Mouse (Mus musculus): ENCODE measurements around the gene Acat1. TPM values are rescaled to one million over a fixed set of nuclear protein-coding genes. Genes with fewer than 3 reads are reported as not detected.
A peak's percentile ranks its signal among the peaks of the same experiment; 100 is the strongest.

Gene Acat1
- polyA plus RNA-seq, 1 experiment from 2014 or later = 114 TPM

DNA sequence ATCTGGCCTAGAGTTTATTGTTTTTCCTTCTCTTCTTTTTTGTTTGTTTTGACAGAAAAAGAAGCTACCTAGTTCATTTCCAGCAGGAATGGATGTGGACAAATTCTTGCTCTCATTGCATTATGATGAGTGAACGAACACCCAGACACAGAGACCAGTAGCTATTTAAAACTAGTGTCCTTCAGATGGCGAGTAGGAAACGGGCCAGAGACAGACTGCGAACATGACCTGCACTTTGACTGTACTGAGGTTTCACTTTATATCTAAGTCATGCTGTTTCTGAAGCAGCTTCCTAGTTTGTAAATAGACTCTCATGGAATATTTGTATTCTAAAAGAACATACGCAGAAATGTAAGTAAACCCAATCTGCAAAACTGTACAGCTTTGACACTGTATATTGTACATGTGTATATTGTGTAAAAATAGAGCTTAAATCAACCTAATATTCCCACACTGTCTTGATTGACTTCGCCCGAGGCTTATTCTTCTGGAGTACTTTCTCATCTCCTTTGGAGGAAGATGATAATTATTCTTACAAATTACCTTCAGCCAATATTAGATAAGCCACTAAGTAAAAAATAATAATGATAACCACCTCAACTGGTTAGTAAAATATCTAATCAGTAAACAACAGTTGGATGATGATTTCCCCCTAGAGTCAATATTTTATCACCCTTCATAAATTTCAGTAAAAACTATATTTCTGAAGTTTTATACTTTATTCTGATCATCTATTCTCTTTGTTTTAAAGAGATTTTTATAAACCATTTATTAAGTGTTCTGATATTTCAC is 37.5 kb downstream of the Acat1 start:
- ATAC-seq (ENCODE audit: insufficient number of reproducible peaks, insufficient read depth, low FRiP score, low read depth) = no peak
- Histone ChIP-seq H3K4me1 (ENCODE audit: control insufficient read depth, insufficient read depth, low read length) (no peaks in the 10 kb centered on the region), H3K27ac (ENCODE audit: low read length) (no peak overlapping the region), H3K9ac (replicated peaks; ENCODE audit: low read depth, low read length) (no peak overlapping the region), H3K9me3 (ENCODE audit: control insufficient read depth, low read depth, low read length) (no peaks in the 10 kb centered on the region), H3K4me2 (replicated peaks; ENCODE audit: low read depth, low read length) (no peak overlapping the region), H3K4me3 (ENCODE audit: low read depth, low read length) (no peak overlapping the region), H3K27me3 (ENCODE audit: control insufficient read depth, insufficient read depth, low read length) (no peaks in the 10 kb centered on the region), H3K36me3 (ENCODE audit: control insufficient read depth, insufficient read depth, low read length) (peaks cover 37% of the 10 kb centered on the region)
- WGBS = 93% methylated on average over 7 of the region's 7 CpGs

- H3K4me2 ChIP-seq (replicated peaks; ENCODE audit: low read depth, low read length) = no peak overlapping the region
- H3K9ac ChIP-seq (replicated peaks; ENCODE audit: low read depth, low read length) = no peak overlapping the region
- H3K27me3 ChIP-seq (ENCODE audit: control insufficient read depth, insufficient read depth, low read length) = no peaks in the 10 kb centered on the region
- H3K27ac ChIP-seq (ENCODE audit: low read length) = no peak overlapping the region
- H3K4me1 ChIP-seq (ENCODE audit: control insufficient read depth, insufficient read depth, low read length) = no peaks in the 10 kb centered on the region
- H3K36me3 ChIP-seq (ENCODE audit: control insufficient read depth, insufficient read depth, low read length) = peaks cover 49% of the 10 kb centered on the region
- no peak overlapping the region for H3K4me3 ChIP-seq (ENCODE audit: low read depth, low read length)
- no peaks in the 10 kb centered on the region for H3K9me3 ChIP-seq (ENCODE audit: control insufficient read depth, low read depth, low read length)
- no peak for ATAC-seq (ENCODE audit: insufficient number of reproducible peaks, insufficient read depth, low FRiP score, low read depth)
- 87% methylated on average over 6 of the region's 6 CpGs for WGBS
Measured at GRCm38 (mm10) chr9:53570662-53571061, 39.5 kb downstream of the Acat1 start.

DNA sequence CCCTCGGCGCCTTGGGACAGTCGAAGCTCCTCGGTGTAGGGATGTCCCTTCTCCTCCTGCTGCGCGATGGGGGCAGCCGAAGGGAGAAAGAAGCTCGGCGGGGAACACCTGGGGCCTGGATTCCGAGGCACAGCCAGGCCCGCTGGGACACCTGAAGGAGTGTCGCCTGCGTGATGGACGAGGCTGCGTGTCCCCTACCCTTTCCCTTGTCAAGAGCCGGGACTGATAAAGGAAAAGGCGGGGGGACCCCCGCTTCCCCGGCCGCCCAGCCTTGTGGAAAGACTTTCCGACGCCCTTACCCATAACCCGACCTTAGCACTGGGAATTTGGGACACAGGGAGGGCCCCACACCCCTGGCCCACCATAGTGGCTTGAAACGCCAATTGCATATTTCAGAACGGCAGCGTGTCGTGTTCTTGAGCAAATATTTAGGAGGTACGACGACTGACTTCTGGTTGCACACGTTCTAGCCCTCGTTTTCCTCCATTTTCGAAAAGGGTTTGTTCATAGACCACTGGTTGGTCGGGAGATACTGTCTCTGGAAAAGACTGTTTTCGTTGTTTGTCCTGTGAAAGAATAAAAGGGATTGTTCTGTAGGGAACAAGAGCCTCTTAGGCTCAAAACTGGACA is 72.7 kb downstream of the Acat1 start:
- H3K27me3 ChIP-seq (ENCODE audit: control insufficient read depth, insufficient read depth, low read length) = no peaks in the 10 kb centered on the region
- under 1% methylated on average over 31 of the region's 34 CpGs for WGBS
- H3K9me3 ChIP-seq (ENCODE audit: control insufficient read depth, low read depth, low read length) = no peaks in the 10 kb centered on the region
- ATAC-seq (ENCODE audit: insufficient number of reproducible peaks, insufficient read depth, low FRiP score, low read depth) = 0 out of 2 replicates have a peak, but pooled peaks have one; percentile 2
- peak overlapping the region; percentile 87 for H3K9ac ChIP-seq (replicated peaks; ENCODE audit: low read depth, low read length)
- H3K4me2 ChIP-seq (replicated peaks; ENCODE audit: low read depth, low read length) = peak overlapping the region; percentile 74
- no peaks in the 10 kb centered on the region for H3K36me3 ChIP-seq (ENCODE audit: control insufficient read depth, insufficient read depth, low read length)
- H3K4me1 ChIP-seq (ENCODE audit: control insufficient read depth, insufficient read depth, low read length) = peaks cover 10% of the 10 kb centered on the region
- H3K4me3 ChIP-seq (ENCODE audit: low read depth, low read length) = peak overlapping the region; percentile 94
- H3K27ac ChIP-seq (ENCODE audit: low read length) = peak overlapping the region; percentile 91

- Histone ChIP-seq H3K9ac (replicated peaks; ENCODE audit: low read depth, low read length) (peak within 1 kb of the TSS; percentile 87), H3K4me1 (ENCODE audit: control insufficient read depth, insufficient read depth, low read length) (peaks cover 10% of the 10 kb centered on the region), H3K27me3 (ENCODE audit: control insufficient read depth, insufficient read depth, low read length) (no peaks in the 10 kb centered on the region), H3K4me3 (ENCODE audit: low read depth, low read length) (peak within 1 kb of the TSS; percentile 94), H3K9me3 (ENCODE audit: control insufficient read depth, low read depth, low read length) (no peaks in the 10 kb centered on the region), H3K36me3 (ENCODE audit: control insufficient read depth, insufficient read depth, low read length) (no peaks in the 10 kb centered on the region), H3K4me2 (replicated peaks; ENCODE audit: low read depth, low read length) (peak within 1 kb of the TSS; percentile 74), H3K27ac (ENCODE audit: low read length) (peak within 1 kb of the TSS; percentile 91)
- peak; percentile 99 for ATAC-seq (ENCODE audit: insufficient number of reproducible peaks, insufficient read depth, low FRiP score, low read depth)
- under 1% methylated on average over 69 of the region's 69 CpGs for WGBS
Measured at GRCm38 (mm10) chr9:53536558-53537320, 73.4 kb downstream of the Acat1 start, which contains the start of the genes Atm and Npat. TSS of gene Atm (minus strand) at chr9:53536740. TSS of gene Npat (plus strand) at chr9:53537047.

DNA sequence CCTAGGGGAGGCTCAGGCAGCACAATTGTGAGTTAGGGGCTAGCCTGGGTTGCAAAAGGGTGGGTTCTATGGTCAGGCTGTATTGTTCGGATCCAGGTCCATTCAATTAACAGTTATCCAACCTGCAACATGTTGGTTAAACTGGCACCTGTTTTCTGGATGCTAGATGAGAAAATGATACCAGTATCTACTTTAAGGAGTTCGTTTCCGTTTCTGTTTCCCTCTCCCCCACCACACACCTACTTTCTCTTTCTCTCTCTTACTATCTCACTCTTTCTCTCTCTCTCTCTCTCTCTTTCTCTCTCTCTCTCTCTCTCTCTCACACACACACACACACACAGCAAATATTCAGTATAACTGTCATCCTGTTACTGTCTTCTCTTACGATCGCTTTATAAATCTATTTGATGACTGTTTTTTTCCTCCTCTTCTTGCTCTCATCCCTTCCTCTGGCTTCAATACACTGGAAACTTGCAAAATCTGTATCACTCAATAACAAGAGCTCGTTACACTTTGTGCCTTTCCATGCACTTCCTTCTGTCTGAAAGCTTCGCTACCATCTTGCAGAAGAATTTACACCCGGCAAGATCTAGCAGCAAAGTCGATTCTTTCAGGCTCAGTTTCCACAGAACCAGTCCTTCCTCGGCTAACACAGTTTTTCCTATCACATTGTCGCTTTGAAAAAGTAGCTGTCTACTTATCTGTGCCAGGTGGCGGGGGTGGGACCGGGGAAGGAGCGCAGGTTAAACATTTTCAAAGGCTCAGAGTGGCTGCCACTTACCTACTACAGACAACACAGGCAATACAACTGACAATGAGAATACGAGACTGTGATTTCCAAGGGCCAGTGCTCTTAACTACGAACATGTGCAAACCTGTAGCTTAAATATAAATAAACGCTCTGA is 74.5 kb downstream of the Acat1 start:
- H3K4me3 ChIP-seq (ENCODE audit: low read depth, low read length) = peak overlapping the region; percentile 94
- no peak for ATAC-seq (ENCODE audit: insufficient number of reproducible peaks, insufficient read depth, low FRiP score, low read depth)
- H3K27me3 ChIP-seq (ENCODE audit: control insufficient read depth, insufficient read depth, low read length) = no peaks in the 10 kb centered on the region
- H3K9me3 ChIP-seq (ENCODE audit: control insufficient read depth, low read depth, low read length) = no peaks in the 10 kb centered on the region
- H3K4me2 ChIP-seq (replicated peaks; ENCODE audit: low read depth, low read length) = peak overlapping the region; percentile 66
- whole genome bisulfite sequencing = 12% methylated on average over 17 of the region's 17 CpGs
- peaks cover 4% of the 10 kb centered on the region for H3K36me3 ChIP-seq (ENCODE audit: control insufficient read depth, insufficient read depth, low read length)
- peak overlapping the region; percentile 39; the same call in 1 of the 2 replicates for H3K9ac ChIP-seq (replicated peaks; ENCODE audit: low read depth, low read length)
- H3K4me1 ChIP-seq (ENCODE audit: control insufficient read depth, insufficient read depth, low read length) = peaks cover 10% of the 10 kb centered on the region
- peak overlapping the region; percentile 82; the same call in 1 of the 2 replicates for H3K27ac ChIP-seq (ENCODE audit: low read length)

Other genes with a start within 250 kb of the Acat1 start
- 29.5 and 34.3 TPM in 2 replicates for gene Kdelc2, start 226.4 kb downstream of the Acat1 start, polyA plus RNA-seq (2014; fragmentation: Nextera tagmentation; extraction: Ambion mirVana)
- gene 4930550C14Rik, start 208.1 kb downstream of the Acat1 start, polyA plus RNA-seq (2014; fragmentation: Nextera tagmentation; extraction: Ambion mirVana) = 0.61 and 1.0 TPM in 2 replicates
- gene Atm, start 73.6 kb downstream of the Acat1 start, polyA plus RNA-seq (2014; fragmentation: Nextera tagmentation; extraction: Ambion mirVana) = 20.5 and 25.5 TPM in 2 replicates
- 24.4 and 26.4 TPM in 2 replicates for gene Npat, start 73.3 kb downstream of the Acat1 start, polyA plus RNA-seq (2014; fragmentation: Nextera tagmentation; extraction: Ambion mirVana)
- gene Cul5, start 59.6 kb upstream of the Acat1 start, polyA plus RNA-seq (2014; fragmentation: Nextera tagmentation; extraction: Ambion mirVana) = 48.6 and 50.7 TPM in 2 replicates
- gene Rab39, start 95.8 kb upstream of the Acat1 start, polyA plus RNA-seq (2014; fragmentation: Nextera tagmentation; extraction: Ambion mirVana) = 0.29 and 0.61 TPM in 2 replicates
- gene Slc35f2, start 161.2 kb upstream of the Acat1 start, polyA plus RNA-seq (2014; fragmentation: Nextera tagmentation; extraction: Ambion mirVana) = 3.8 and 4.7 TPM in 2 replicates
- 0.20 TPM in 1 of 2 replicates, not detected in the other for gene Sln, start 239.8 kb upstream of the Acat1 start, polyA plus RNA-seq (2014; fragmentation: Nextera tagmentation; extraction: Ambion mirVana)